Mouse (Mus musculus): ENCODE results near the gene Gpc5. TPM values are rescaled to one million over a fixed set of nuclear protein-coding genes. Genes with fewer than 3 reads are reported as not detected.

The Gpc5 gene
- polyA plus RNA-seq, 1 experiment from 2014 or later, result 1.9 TPM

DNA sequence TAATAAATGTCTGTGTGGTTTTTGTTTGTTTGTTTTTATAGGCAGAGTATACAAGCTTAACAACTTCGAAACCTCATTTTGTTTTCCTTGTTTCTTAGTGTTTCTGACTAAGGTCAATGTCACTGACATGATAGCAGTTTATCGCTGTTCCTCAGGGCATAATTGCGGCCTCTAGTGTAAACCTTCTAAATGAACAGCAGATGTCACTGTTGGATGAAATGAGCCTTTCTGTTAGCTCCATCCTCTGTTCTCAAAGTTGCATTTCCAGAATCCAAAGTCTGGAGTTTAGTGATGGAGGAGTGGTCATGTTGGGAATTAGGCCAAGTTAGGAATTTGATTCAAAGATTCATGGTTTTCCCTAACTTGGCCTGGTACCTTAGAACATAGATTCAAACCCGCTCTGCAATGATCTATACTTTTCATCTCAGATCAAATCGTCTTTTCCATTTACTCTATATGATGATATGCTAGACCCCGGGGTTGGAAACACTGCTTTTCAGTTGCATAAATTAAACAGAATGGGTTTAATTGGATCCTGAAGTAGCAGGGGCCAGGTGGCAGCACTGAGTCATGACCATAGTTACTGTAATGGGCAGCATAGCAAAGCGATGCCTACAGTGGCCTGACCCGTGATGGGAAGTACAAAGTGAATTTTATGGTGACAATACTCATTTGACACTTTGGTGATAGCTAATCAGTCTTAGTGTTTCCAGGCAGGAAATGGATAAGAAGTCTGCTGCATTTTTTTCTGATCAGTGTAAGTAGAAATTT, 508.4 kb downstream of the Gpc5 start:
- Histone ChIP-seq H3K27me3 (replicated peaks; ENCODE audit: control insufficient read depth, insufficient read depth, low read length) (no peaks in the 10 kb centered on the region), H3K4me3 (ENCODE audit: low read depth, low read length) (no peak overlapping the region), H3K9ac (ENCODE audit: low read length) (no peak overlapping the region), H3K4me2 (ENCODE audit: low read length) (no peak overlapping the region), H3K4me1 (ENCODE audit: control insufficient read depth, insufficient read depth, low read length) (no peaks in the 10 kb centered on the region), H3K9me3 (replicated peaks; ENCODE audit: control insufficient read depth, low read length) (no peaks in the 10 kb centered on the region), H3K36me3 (ENCODE audit: control insufficient read depth, insufficient read depth, low read length) (no peaks in the 10 kb centered on the region), H3K27ac (ENCODE audit: low read depth, low read length) (no peak overlapping the region)
- peak; percentile 91 for ATAC-seq
- peak; percentile 74 for DNase-seq (ENCODE audit: low spot score)
- WGBS, result 79% methylated on average over 8 of the region's 8 CpGs

DNA sequence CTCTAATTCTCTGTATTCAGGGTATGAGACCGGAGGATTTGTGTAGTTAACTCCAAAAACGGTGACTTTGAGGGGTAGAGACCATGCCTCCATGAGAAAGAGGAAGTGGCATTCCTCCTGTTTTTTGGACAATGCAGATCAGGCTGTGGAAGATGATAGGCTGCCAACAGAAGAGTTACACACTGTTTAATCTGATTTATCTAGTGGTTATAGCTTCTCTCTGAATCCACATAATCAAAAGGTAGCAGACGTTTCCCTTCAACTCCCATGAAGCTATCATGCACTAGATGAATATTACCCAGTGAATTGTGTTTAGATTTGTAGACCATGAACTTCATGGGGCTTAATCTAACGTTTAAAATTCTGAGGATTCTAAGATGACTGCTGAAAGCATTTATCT, 522.1 kb downstream of the Gpc5 start:
- Histone ChIP-seq H3K4me1 (ENCODE audit: control insufficient read depth, insufficient read depth, low read length) (no peaks in the 10 kb centered on the region; the same call in 1 of the 2 replicates), H3K27me3 (replicated peaks; ENCODE audit: control insufficient read depth, insufficient read depth, low read length) (no peaks in the 10 kb centered on the region), H3K9ac (ENCODE audit: low read length) (no peak overlapping the region), H3K4me2 (ENCODE audit: low read length) (no peak overlapping the region), H3K4me3 (ENCODE audit: low read depth, low read length) (no peak overlapping the region), H3K9me3 (replicated peaks; ENCODE audit: control insufficient read depth, low read length) (no peaks in the 10 kb centered on the region), H3K36me3 (ENCODE audit: control insufficient read depth, insufficient read depth, low read length) (no peaks in the 10 kb centered on the region), H3K27ac (ENCODE audit: low read depth, low read length) (no peak overlapping the region)
- ATAC-seq, result no peak
- no peak for DNase-seq (ENCODE audit: low spot score)
- WGBS, result 87% methylated on average over 4 of the region's 4 CpGs

DNA sequence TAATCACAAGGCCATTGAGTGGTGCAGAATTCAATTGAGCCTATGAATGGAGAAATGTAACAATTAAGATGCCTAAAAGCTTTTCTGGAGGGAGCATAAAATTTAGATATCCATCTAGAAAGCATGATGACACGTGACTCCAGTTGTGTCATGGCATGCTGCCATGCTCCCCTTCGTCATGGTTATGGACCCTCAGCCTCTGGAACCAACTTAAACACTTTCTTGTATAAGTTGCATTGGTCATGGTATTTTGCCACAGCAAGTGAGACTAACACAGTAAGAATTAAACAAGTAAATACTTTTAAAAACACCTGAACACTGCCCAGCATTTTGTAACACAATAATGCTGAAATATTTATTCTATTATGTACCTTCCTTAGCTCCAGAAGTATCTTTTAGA, 524.3 kb downstream of the Gpc5 start:
- H3K4me1 ChIP-seq (ENCODE audit: control insufficient read depth, insufficient read depth, low read length), result no peaks in the 10 kb centered on the region; the same call in 1 of the 2 replicates
- ATAC-seq (no peak), DNase-seq (ENCODE audit: low spot score) (no peak)
- H3K27me3 ChIP-seq (replicated peaks; ENCODE audit: control insufficient read depth, insufficient read depth, low read length), result no peaks in the 10 kb centered on the region
- 50% methylated on average over 2 of the region's 2 CpGs for WGBS
- no peak overlapping the region for H3K4me3 ChIP-seq (ENCODE audit: low read depth, low read length)
- no peaks in the 10 kb centered on the region for H3K36me3 ChIP-seq (ENCODE audit: control insufficient read depth, insufficient read depth, low read length)
- no peak overlapping the region for H3K27ac ChIP-seq (ENCODE audit: low read depth, low read length)
- no peak overlapping the region for H3K4me2 ChIP-seq (ENCODE audit: low read length)
- no peaks in the 10 kb centered on the region for H3K9me3 ChIP-seq (replicated peaks; ENCODE audit: control insufficient read depth, low read length)
- H3K9ac ChIP-seq (ENCODE audit: low read length), result no peak overlapping the region

DNA sequence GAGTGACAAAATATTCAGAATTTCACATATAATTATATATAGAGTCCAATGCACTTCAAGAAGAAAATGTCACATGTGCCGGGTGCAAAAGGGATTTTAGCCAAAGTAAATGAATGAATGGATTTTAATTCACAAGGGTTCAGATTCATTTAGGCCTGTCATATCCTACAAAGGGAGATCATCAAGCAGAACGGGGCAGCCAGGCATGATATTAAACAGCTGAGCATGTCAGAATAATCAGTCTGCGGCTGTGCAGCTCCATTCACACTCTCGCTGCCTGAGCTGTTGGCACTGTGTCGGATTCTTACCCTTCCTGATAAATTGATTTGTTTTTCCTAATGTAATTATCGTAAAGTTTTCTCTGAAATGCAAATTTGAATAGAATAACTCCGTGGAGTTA, 524.8 kb downstream of the Gpc5 start:
- Histone ChIP-seq H3K9me3 (replicated peaks; ENCODE audit: control insufficient read depth, low read length) (no peaks in the 10 kb centered on the region), H3K4me3 (ENCODE audit: low read depth, low read length) (no peak overlapping the region), H3K27me3 (replicated peaks; ENCODE audit: control insufficient read depth, insufficient read depth, low read length) (no peaks in the 10 kb centered on the region), H3K9ac (ENCODE audit: low read length) (no peak overlapping the region), H3K4me1 (ENCODE audit: control insufficient read depth, insufficient read depth, low read length) (no peaks in the 10 kb centered on the region; the same call in 1 of the 2 replicates), H3K27ac (ENCODE audit: low read depth, low read length) (no peak overlapping the region), H3K36me3 (ENCODE audit: control insufficient read depth, insufficient read depth, low read length) (no peaks in the 10 kb centered on the region), H3K4me2 (ENCODE audit: low read length) (no peak overlapping the region)
- DNase-seq (ENCODE audit: low spot score) (peak; percentile 72), ATAC-seq (peak; percentile 86)
- 23% methylated on average over 7 of the region's 7 CpGs for WGBS

DNA sequence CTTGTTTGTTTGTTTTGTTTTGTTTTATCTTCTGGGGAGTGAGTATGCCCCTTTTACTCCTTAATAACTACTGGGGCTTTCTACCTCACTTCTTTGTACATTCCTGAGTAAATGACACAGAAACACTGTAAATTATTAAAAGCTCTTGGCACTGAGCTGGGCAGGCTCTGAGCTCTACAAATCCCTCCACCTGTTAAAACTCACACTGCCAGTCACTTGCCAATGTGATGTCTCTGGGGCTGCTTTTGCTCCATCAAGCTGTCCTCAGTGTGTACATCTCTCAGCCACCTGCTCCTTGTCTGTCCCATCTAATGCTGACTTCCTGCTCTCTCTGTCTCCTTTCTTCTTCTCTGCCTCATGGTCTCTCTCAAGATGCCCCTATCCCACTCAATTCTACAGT, 528.5 kb downstream of the Gpc5 start:
- Histone ChIP-seq H3K4me3 (ENCODE audit: low read depth, low read length) (no peak overlapping the region), H3K27me3 (replicated peaks; ENCODE audit: control insufficient read depth, insufficient read depth, low read length) (no peaks in the 10 kb centered on the region), H3K9ac (ENCODE audit: low read length) (no peak overlapping the region), H3K36me3 (ENCODE audit: control insufficient read depth, insufficient read depth, low read length) (no peaks in the 10 kb centered on the region), H3K9me3 (replicated peaks; ENCODE audit: control insufficient read depth, low read length) (no peaks in the 10 kb centered on the region), H3K4me1 (ENCODE audit: control insufficient read depth, insufficient read depth, low read length) (no peaks in the 10 kb centered on the region; the same call in 1 of the 2 replicates), H3K27ac (ENCODE audit: low read depth, low read length) (no peak overlapping the region), H3K4me2 (ENCODE audit: low read length) (no peak overlapping the region)
- ATAC-seq (peak; percentile 32; the same call in 1 of the 2 replicates), DNase-seq (ENCODE audit: low spot score) (peak; percentile 14)

DNA sequence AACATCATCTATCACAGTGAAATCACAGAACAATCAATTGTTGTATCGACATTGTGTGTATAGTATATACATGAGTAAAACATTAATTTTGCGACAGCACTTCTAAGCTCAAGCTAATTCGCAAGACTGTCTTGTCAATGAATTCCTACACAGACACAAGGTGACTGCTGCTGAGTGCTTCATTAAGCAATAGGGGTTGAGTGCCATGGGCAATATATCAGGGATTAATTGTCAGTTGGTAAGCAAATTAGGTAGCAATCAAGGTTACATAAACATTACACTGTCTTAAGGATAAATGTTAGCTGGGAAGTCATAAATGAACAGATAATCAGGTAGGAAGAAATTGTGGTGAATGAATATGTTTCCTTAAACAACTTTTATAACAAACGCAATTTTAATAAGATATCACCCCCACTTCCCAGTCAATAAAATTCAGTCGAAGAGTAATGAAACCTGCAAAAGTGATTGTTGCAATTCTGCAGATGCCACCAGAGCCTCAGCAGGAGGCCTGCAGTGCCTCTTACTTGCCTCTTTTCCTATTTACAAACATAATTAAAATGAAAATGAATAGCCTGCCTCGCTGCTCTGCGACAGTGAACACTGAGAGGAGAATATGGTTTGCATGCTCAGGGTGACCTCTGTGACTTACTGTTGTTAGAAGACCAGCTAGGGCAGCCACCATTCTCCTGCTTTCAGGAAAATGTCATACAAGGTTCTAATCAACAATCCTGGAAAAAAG, 539.3 kb downstream of the Gpc5 start:
- H3K4me2 ChIP-seq (ENCODE audit: low read length), result no peak overlapping the region
- no peaks in the 10 kb centered on the region for H3K36me3 ChIP-seq (ENCODE audit: control insufficient read depth, insufficient read depth, low read length)
- H3K4me1 ChIP-seq (ENCODE audit: control insufficient read depth, insufficient read depth, low read length), result no peaks in the 10 kb centered on the region
- 73% methylated on average over 7 of the region's 7 CpGs for WGBS
- ATAC-seq, result no peak
- no peaks in the 10 kb centered on the region for H3K27me3 ChIP-seq (replicated peaks; ENCODE audit: control insufficient read depth, insufficient read depth, low read length)
- no peaks in the 10 kb centered on the region for H3K9me3 ChIP-seq (replicated peaks; ENCODE audit: control insufficient read depth, low read length)
- H3K4me3 ChIP-seq (ENCODE audit: low read depth, low read length), result no peak overlapping the region
- no peak overlapping the region for H3K27ac ChIP-seq (ENCODE audit: low read depth, low read length)
- DNase-seq (ENCODE audit: low spot score), result no peak
- no peak overlapping the region for H3K9ac ChIP-seq (ENCODE audit: low read length)

DNA sequence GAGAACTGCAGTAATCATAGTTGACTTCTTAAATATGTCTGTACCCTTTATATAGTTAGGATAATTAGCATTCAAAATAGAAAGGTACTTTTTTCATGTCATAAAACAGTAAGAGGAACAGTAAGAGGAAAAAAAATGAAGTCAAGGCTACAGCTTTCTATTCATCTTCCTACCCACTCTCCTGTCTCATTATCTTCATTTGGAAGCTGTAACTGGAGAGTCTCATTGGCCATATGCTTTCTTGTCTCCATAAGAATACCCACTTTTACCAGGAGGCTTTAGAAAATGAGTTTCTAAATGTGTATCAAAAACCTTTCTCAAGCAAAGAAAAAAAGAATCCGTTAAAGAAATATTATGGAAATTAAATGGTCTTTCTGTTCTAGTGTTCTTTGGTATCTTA, 541.3 kb downstream of the Gpc5 start:
- H3K36me3 ChIP-seq (ENCODE audit: control insufficient read depth, insufficient read depth, low read length), result no peaks in the 10 kb centered on the region
- 81% methylated on average over 1 of the region's 1 CpGs for WGBS
- H3K27me3 ChIP-seq (replicated peaks; ENCODE audit: control insufficient read depth, insufficient read depth, low read length), result no peaks in the 10 kb centered on the region
- H3K4me3 ChIP-seq (ENCODE audit: low read depth, low read length), result no peak overlapping the region
- no peaks in the 10 kb centered on the region for H3K9me3 ChIP-seq (replicated peaks; ENCODE audit: control insufficient read depth, low read length)
- no peak overlapping the region for H3K4me2 ChIP-seq (ENCODE audit: low read length)
- no peak overlapping the region for H3K9ac ChIP-seq (ENCODE audit: low read length)
- no peaks in the 10 kb centered on the region for H3K4me1 ChIP-seq (ENCODE audit: control insufficient read depth, insufficient read depth, low read length)
- ATAC-seq (no peak), DNase-seq (ENCODE audit: low spot score) (no peak)
- no peak overlapping the region for H3K27ac ChIP-seq (ENCODE audit: low read depth, low read length)

DNA sequence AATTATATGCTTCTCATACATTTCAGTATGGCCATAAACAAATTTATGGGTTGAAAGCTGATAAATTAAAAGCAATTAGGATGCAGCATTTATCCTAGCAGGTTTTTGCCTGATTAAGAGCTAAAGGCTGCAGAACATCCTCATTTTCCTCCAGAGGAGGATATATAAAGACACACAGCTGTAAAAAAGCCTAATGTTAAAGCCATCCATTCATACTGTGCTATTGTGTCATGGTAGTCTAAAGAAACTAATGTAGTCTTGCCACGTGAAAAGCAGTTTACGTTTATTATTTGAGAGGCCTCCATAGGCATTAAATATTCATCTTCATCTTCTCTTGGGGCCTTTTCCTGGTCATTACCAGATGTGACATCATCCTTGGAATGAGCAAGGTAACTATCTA, 587.9 kb downstream of the Gpc5 start:
- ATAC-seq (no peak), DNase-seq (ENCODE audit: low spot score) (no peak)
- Histone ChIP-seq H3K4me3 (ENCODE audit: low read depth, low read length) (no peak overlapping the region), H3K36me3 (ENCODE audit: control insufficient read depth, insufficient read depth, low read length) (no peaks in the 10 kb centered on the region), H3K27ac (ENCODE audit: low read depth, low read length) (no peak overlapping the region), H3K4me1 (ENCODE audit: control insufficient read depth, insufficient read depth, low read length) (no peaks in the 10 kb centered on the region), H3K9me3 (replicated peaks; ENCODE audit: control insufficient read depth, low read length) (no peaks in the 10 kb centered on the region), H3K27me3 (replicated peaks; ENCODE audit: control insufficient read depth, insufficient read depth, low read length) (no peaks in the 10 kb centered on the region), H3K4me2 (ENCODE audit: low read length) (no peak overlapping the region), H3K9ac (ENCODE audit: low read length) (no peak overlapping the region)
- 74% methylated on average over 2 of the region's 2 CpGs for WGBS

DNA sequence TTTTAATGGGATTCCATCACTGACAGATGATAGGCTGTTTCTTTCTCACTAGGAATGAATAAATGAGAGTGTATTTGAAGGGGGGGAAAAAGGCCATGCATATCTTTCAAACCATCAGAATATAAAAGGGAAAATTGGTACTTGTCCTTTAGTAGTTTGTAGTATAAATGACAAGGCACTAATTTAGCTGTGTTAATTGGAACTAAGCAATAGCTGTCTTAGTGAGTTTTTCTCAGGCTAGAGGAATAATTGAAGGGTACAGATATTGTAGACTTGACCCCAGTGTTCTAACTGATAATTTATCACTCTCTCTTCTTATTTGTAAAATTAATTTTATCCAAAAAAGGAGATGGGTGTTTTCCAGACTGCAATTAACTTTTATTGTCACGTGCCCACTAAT, 654.0 kb downstream of the Gpc5 start:
- 70% methylated on average over 1 of the region's 1 CpGs for WGBS
- Histone ChIP-seq H3K9ac (ENCODE audit: low read length) (no peak overlapping the region), H3K27me3 (replicated peaks; ENCODE audit: control insufficient read depth, insufficient read depth, low read length) (no peaks in the 10 kb centered on the region), H3K27ac (ENCODE audit: low read depth, low read length) (no peak overlapping the region), H3K4me2 (ENCODE audit: low read length) (no peak overlapping the region), H3K36me3 (ENCODE audit: control insufficient read depth, insufficient read depth, low read length) (no peaks in the 10 kb centered on the region), H3K9me3 (replicated peaks; ENCODE audit: control insufficient read depth, low read length) (no peaks in the 10 kb centered on the region), H3K4me1 (ENCODE audit: control insufficient read depth, insufficient read depth, low read length) (no peaks in the 10 kb centered on the region), H3K4me3 (ENCODE audit: low read depth, low read length) (no peak overlapping the region)
- peak; percentile 81 for ATAC-seq
- DNase-seq (ENCODE audit: low spot score), result peak; percentile 65
